Mouse (Mus musculus) brain, adult 2 months (tissue): ENCODE measurements around the gene Cmtm6.

ENCODE experiments used
- DNase-seq: peaks from one replicate; pipeline ENCODE4 v3.0.0; 2011; ENCODE audit warnings: low read depth, low spot score

Cmtm6 gene

DNA sequence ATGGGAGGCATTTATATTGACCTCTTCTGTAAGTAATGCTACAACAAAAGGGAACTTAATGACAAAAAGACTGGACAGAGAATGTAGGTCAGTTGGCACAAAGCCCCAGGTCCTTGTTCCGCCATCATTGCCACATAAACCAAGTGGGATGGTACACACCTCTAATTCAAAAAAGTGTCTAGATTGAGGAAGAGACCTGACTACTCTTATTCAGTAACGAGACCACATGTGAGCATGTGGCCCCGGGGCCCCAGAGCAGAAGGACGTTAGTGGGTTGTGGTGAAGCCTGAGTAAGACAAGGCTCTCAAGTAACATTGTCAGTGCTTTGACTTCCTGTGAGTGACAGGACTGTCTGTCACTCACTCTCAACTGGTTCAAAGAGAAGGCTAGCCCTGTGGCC is 39.3 kb downstream of the Cmtm6 start:
- DNase-seq, result no peak

DNA sequence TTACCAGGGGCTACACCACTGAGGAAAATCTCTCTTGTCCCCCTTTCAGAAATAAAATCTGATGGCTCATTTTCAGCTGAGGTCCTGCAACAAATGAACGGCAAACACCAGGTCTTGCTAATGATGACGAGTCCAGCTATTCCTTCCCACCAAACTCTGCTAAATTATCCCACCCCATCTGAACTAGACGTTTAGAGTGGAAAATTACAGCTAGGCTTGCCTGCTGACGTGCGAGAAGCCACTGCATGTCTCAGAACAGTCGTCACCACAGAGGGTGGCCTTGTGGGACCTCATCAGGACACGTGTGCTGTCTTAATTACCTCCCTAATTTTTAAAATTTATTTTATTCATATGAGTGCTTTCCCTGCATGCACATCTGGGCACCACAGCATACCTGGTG is 40.6 kb downstream of the Cmtm6 start:
- no peak for DNase-seq

DNA sequence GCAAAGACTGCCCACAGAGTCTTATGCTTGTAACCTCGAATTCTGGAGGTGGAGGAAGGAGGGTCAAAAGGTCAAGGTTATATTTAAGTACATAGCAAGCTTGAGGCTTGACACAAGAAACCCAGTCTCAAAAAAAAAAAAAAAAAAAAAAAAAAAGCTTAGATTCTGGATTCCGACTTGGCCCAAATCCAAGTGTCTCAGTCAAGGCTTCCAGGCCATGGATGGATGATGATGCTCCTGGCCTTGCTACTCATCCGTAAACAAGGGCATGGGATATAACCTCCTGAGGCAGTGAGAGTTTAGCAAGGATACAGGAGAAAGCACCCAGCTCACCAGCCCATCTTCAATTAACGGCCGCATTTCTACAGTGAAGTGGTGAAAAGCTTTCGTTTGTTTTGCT is 43.7 kb downstream of the Cmtm6 start:
- DNase-seq, result no peak

DNA sequence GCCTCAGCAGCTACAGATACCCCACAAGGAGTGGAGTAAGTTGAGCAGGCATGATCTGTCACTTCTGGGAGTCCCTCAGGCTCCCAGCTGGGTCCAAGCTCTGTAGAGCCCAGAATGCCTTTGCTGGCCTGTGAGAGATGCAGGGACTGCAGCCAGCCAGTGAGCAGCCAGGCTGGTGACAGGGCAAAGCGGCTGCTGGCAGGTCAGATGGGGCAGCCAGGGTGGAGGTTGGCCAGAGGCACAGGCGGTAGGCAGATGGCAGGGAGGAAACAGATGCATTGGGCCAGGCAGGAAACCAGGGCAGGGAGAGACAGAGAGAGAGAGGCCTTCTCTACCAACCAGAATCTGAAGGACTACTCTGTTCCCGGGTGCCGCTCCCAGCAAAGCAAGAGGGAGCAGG is 44.4 kb downstream of the Cmtm6 start:
- peak; percentile 96 for DNase-seq

DNA sequence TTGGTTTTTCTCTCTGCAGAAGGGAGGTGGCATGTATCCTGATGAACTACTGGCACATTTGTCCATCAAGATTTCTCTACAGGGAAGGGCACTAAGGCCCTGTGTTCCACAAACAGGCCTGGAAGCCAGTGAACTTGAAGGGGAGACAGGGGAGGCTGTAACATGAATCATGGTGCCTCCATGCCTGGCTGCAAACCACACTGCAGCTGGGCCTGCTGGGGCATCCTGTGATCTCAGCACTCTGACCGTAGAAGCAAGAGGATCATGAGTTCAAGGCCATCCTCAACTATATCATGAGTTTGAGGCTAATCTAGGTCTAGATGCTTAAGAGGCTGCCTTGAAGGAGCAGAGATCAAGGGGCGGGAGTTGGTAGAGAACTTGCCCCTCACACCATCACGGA is 45.4 kb downstream of the Cmtm6 start:
- DNase-seq, result no peak

DNA sequence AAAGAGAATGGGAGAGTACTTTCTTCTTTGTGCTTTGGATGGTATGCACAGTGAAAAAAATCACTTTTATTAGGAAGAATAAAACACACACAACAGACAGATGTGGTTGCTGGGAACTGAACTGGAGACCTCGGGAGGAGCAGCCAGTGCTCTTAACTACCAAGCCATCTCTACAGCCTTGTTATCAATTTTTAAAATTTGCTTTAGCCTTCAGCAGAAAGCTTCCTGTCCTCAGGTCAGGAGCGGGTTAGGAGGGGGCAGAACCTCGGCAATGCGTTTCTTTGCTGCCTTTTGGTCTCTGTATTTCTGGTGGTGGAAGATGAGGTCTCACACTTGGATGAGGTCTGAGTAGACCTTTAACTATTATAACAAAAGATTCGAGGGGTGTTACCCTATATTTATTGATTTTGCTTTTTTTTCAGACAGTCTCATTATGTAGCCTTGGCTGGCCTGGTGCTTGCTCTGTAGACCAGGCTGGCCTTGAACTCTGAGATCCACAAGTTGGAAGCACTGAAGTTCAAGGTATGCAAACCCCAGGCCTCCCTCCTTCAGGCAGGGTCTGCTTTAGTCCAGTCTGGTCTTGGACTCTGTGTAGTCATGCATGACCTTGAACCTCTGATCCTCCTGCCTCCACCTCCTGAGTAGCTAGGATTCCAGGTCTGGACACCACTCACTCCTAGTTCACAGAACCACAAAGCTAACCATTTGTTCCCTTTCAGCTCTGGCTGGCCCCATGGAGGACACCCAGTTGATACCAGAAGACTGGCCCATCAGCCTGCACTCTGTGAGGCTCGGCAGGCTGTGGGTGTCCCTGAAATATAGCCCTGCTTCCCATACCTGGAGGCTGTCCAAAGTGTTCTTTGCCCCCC is 46.5 kb downstream of the Cmtm6 start:
- DNase-seq, result no peak

DNA sequence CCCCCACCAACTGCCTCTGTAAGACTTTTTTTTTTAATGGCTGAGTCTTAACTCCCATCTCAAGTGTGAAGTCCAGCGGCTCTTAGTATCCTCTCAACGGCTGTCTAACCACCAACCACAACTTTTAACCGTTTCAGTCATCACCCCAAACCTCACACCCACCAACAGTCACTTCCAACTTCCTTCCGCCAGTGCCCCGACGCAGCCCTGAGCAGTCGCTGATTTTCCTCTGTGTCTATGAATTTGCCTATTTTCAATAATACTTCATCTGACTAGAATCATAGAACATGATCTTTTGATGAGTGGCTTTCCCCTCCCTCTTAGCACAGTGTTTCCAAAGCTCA is 47.1 kb downstream of the Cmtm6 start:
- no peak for DNase-seq

DNA sequence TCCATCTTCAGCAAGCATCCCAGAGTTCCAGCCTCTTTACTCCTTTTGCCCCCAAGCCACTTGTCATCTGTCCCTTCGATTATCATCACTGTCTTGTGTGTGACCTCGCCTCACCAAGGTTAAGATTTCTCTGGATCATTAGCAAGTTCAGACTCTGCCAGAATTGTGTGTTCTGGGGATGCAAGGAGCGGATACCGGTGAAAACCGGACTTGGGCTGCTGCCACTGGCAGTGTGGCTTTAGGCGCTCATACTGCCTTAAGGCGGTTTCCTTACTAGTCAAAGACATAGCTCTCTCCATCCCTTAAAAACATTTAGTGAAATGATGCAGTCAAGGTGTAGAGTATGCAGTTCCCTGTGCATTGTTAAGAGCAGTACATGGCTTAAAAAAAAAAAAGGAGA is 48.0 kb downstream of the Cmtm6 start:
- no peak for DNase-seq

DNA sequence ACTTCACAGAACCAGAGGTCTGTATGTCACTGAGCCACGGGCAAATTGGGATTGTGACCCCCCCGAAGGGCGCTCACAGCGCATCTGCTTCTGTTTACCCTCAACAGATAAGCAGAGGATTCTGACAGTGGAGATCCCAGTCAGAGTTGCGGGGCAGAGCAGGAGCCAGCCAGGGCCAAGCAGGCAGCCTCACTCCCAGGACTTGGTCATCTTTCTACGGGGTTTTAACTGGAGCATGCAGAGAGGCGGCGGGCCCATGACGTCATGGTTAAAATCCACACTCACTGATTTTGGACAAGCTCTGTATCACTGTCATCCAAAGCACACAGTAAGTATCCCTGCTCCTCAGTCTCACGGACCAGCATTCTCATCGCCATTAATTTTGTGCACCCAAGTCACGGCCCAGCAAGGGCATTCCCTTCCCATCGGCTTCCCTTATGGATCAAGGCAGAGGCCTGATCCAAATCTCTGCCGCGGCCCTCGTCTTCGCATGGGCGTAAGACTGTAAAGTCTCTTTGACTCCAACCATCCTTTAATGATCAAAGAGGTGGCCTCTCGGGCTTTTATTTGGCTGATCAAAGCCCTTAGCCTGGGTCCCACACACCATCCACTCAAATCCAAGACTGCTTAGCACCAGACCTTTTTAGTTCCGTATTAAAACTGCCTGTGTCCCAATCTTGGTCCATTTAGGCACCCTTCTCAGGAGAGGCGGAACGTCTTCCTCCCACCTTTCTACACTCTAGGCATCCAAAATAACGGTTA is 49.2 kb downstream of the Cmtm6 start:
- DNase-seq, result no peak

DNA sequence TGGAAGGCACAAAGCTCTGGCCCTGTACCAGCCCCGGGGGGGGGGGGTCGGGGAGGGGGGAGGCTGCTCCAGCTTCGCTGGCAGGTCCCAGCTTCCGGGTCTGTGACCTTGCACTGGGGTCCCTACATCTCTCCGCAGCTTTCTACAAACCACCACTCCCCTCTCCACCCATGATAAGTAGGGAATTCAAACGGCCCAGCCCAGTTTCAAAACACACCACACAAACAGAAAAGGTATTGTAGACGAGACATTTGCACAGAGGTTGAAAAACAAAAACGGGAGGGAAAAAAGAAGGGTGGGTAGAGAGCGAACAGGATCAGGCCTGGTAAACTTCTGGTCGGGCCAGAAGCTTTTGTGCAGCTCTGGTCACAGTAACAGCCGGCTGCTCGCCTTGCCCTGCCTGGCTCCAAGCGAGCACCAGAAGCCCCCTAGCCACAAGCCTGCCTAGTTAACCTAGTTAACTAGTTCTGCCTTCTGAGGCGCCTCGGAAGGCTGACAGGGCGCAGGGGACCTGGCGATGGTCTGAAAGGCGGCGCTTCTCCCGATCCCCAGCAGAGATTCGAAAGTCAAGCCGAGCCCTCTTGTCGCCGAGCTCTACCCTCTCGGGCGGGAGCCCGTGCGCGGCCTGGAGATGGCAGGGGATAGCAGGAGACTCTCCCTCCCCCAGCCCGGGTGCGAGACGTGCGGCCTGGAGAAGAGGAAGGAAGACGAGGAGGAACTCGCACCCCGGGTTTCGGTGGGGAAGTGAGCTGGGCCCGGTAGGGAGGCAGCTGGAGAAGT is 50.0 kb downstream of the Cmtm6 start:
- DNase-seq, result peak; percentile 60

DNA sequence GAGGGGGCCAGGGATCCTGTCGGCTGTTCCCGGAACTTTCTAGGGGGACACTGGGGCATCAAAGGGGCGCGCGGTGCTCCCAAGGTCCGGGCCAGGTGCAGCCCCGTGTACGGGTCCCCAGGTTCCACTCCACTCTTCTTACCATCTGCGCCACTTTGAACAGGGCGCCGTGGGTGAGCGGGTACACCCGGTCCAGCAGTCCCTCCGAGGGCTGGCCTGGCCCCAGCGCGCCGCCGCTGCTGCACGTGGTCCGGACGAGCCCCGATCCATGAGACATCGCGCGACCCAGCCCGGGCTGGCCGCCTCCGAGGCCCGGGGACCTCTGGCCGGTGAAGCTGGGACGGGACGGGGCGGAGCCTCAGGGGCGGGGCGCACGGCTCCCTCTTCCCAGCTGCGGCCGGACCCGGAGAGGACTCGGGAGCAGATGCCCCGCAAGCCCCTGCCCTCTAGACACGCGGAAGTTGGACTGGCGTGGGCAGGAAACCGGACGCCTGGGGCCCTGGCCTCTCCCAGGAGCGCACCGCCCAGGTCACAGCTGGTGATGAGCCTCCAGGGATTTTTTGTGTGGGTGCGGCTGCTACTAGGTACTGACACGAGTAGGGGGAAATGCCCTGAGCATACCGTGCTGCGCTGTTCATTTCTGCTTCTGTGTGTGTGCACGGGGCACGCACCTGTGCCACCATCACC is 50.8 kb downstream of the Cmtm6 start, which contains the start of gene Cmtm7:
Gene Cmtm7, minus strand, starts transcription at position 331 of the 687 bp plus-strand sequence.
- peak; percentile 42 for DNase-seq

DNA sequence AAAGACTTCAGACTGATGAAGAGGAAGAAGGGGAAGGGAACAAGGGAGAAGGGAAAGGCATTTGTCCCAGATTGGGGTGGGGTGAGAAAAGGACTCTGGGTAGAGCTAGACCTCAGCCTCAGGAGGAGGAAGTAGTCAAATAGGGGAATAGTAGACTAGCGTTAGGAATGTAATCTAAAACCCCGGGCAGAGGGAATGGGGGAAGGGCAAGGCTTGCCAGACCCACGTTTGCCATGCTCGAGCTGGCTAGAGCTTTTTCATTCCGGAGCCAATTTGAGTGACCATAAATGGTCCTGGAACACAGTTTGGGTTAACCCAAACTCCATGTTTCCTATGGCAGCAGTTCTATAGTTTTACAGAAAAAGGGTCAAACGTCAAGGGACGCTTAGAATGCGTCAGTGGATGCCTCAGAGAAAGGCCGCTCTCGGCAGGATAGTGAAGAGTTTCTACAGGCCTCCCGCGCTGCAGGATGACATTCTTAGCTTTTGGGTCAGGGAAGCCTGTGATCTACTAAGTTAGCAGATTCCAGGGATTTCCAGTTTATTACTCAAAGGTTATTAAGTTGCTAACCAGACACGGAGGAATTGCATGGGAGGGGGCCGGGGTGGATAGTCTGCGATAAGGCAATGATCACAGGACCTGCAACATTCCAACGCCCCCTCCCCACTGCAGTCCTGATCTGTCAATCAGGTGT is 54.7 kb downstream of the Cmtm6 start:
- no peak for DNase-seq

DNA sequence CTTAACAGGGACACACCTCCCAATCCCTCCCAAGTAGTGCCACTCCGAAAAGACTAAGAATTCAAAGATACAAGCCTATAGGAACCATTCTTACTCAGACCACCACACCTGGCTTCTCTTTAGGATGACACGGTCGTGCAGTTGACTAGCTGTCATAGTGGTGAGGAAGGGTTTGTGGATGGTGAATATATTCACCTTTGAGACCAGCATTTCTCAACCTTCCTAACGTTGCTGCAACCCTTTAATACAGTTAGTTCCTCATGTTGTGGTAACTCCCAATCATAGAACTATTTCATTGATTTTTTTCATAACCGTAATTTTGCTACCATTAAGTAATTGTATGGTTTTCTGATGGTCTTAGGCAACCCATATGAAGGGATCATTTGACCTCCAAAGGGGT is 56.2 kb downstream of the Cmtm6 start:
- DNase-seq, result no peak

DNA sequence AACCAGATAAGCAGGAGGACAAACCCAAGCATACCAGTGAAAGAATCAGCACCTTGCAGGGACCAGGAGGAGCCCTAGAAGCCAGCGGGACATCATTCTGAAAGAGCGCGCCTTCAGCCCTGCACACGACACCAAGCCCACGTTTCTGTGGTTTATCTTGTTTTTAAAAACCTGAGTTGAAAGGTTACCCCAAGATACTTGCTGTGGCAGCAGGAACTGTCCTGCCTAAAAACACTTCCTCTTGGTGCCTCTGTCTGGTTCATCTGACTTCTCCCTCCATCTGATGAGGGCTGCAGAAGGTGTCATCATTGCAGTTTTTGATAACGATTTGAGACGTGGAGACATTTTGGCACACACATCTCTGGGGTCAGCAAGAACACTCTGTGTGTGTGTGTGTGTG is 56.8 kb downstream of the Cmtm6 start:
- DNase-seq, result no peak

DNA sequence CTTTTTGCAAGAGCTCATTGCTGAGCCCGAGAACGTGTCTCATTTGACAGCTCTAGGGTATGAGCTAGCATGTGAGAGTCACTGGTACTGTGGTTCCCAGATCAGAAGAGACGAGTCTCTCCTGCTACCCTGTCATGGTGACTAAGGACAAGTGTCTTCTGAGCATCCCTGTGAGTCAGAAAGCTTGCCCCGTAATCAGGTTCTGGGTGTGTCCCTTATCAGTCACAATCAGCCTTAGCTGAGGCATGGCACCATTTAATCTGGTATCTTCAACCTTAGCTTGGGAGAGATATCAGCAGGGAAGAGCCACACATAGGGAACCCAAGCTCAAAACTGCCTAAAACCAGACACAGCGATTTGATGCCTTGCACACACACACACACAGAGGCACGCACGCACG is 57.8 kb downstream of the Cmtm6 start:
- no peak for DNase-seq

DNA sequence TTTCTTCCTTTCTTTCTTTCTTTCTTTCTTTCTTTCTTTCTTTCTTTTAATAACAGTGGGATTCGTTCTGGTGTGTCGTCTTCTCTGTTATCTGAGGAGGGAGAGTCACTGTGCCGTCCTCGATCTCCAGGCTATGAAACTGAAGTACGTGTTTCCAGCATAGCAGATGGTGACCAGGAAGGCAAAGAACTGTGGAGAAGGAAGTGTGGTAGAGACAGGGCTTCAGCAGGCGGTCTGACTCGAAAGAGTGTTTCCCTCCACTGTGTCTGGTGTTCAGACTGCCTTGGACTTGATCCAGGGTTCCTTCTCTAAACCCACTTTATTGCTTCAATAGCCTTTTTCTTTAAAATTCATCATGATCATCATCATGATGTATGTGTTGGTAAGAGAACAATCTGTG is 58.6 kb downstream of the Cmtm6 start:
- DNase-seq, result peak; percentile 42

DNA sequence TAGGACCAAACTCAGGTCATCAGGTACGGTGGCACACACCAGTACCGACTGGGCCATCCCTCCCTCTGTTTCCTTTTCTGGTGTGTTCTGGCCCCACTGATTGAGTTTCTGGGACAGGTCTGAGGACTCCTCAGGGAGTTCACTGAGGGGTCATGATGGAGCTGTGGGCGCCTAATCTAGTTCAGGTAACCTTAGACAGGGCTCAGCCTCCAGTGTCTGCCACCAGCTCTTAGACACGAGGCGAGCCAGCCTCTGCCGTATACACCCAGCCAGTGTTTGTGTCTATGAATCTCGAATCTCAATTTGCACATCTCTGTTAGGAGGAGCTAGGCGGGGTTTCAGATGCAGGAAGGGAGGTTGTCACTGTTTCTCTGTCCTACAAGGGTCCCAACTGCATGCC is 59.1 kb downstream of the Cmtm6 start:
- no peak for DNase-seq

DNA sequence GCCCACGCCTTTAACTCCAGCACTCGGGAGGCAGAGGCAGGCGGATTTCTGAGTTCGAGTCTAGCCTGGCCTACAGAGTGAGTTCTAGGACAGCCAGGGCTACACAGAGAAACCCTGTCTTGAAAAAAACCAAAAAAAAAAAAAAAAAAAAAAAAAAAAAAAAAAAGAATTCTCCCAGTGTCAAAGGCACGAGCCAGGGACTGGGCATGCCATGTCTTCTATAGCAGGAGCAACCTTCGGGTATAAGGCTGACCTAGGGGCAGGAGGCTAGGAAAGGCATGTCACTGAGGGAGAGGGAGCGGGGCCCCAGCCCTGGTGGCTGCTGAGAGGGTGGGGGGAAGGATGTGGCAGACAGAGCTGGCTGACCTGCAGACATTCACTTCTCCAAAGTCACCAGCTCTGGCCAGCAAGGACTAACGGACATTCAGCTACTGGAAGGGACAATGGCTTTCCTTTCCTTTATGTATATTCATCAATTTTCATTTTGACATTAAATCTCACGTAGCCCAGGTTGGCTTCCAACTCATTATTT is 62.9 kb downstream of the Cmtm6 start:
- no peak for DNase-seq

DNA sequence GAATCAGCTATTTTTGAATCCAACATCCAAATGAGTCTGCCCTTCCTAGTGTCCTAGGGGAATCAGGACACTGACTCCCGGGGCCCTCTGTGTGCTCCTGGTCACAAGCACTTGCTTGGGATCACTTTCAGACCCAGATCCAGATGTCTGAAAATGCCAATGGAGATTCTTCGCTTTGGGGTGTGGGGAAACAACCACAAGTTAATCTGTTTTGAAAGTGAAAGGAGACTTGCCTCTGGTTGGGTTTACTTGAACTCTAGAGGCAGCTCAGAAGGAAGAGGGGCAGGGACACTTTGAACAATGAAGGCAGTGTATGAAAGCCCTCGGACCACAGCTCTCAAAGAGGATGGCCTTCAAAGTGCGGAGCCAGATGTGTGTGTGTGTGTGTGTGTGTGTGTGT is 63.6 kb downstream of the Cmtm6 start:
- DNase-seq, result no peak

DNA sequence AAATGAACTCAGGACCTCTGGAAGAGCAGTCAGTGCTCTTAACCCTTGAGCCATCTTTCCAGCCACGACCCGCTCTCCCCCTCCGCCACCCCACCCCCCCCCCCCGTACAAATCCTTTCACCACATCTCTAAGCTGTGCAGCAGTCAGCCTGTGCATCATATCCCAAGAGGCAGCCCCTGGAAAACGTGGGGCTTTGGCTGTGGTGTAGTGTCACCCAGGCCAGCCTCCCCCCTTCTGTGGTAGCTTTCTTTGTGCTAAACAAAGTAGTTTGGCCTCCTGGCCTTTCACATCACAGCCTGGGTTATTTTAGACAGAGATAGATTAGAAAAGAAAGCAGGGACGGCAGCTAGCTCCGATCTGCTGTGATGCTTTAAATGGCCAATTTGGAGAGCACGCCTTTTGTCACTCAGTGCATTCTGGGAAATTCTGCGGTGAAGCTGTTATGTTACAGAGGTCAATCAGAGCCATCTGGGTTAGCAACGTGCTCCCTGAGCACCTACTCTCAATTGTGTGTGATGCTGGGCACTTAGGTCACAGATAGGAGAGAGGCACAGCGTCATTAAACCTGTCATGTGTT is 65.6 kb downstream of the Cmtm6 start:
- DNase-seq, result no peak
